Mouse (Mus musculus) erythroblast, adult 5-6 weeks (primary cell): ENCODE results near the gene Git2. TPM values are rescaled to one million over a fixed set of nuclear protein-coding genes. Genes with fewer than 3 reads are reported as not detected.
A peak's percentile ranks its signal among the peaks of the same experiment; 100 is the strongest.

Experiments
- ATAC-seq: replicated peaks from 2 replicates; pipeline ENCODE4 v1.8.0; 2016; ENCODE audit warnings: moderate number of reproducible peaks, mild to moderate bottlenecking, moderate TSS enrichment, inconsistent platforms; ENCODE audit not compliant: poor library complexity, low FRiP score, severe bottlenecking
- total RNA-seq, 2 experiments: library from RNA; stranded (forward) in 1 of 2; stranded (reverse) in 1 of 2; fragments of 150-400 nt in 1 of 2; fragments of 200-764, 138-1000 nt in 1 of 2; gene quantifications; 2 replicates each; pipeline versions ENCODE4 v1.2.3 to v1.2.4; 2015 to 2017; ENCODE audit warnings: low replicate concordance in 2 of 2

The Git2 gene
- total RNA-seq (2015; ENCODE audit: low replicate concordance) (21.3 and 70.1 TPM in 2 replicates), total RNA-seq (2017; ENCODE audit: low replicate concordance) (20.7 and 57.7 TPM in 2 replicates)

GRCm38 (mm10) chr5:114775056-114775979, at the start of gene Git2:
Gene Git2, minus strand, starts transcription at chr5:114775517.
- ATAC-seq: no peak

DNA sequence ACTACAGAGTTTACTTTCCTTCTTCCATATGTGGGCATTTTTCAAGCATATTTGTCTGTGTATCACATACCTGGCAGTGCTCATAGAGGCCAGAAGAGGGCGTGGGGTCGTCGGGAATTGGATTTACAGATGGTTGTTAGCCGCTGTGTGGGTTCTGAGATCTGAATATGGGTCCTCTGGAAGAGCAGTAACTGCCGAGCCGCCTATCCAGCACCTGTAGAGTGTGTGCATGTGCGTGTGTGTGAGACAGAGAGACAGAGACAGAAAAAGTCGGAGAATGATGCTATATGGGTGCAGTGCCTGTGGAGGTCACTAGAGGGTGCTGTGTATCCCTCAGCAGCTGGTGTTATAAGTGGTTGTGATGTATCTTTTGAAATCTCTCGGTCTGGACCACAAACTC, 48.9 kb upstream of the Git2 start:
- peak; percentile 80 for ATAC-seq

- peak; percentile 35 for ATAC-seq
These were observed 47.7 kb upstream of the Git2 start, which contains the start of gene 1500011B03Rik for GRCm38 (mm10) chr5:114822796-114823688. Gene 1500011B03Rik, minus strand, starts transcription at chr5:114823468.

DNA sequence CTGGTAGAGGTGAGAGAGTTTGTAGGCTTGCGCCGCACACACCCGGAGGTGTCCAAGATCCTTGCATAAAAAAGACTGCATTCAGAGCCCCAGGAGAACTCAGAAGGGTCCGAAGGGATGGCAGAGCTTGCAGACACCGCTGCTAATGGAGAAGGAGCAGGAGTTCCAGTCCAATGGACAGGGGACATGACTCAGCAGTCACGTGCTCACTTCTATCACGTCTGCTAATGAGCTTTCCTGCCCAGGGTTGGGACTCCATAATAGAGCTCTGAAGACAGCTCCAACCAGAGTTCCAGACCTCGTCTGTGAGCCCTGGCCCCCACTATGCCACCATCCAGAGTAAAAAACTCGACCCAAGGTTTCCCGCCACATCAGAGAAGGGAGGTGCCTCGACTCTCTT, 42.8 kb upstream of the Git2 start:
- peak; percentile 77 for ATAC-seq

DNA sequence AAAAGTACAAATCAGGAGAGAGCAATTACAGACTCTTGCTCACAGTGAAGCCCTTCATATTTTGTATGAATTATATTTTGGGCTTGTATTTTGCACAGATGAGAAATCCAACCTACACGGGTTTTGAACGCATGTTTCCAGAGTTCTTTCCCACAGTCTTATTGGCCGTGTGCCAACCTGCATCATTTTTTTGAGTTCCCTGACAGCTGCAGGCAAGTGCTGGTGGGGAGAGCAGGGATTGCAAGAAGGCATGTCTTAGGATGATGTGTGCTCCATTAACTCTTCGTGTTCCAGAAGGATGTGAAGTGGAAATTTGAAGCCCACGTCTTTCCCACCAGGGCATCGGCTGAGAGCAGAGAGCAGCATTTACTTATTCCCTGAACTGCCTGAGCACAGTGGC, 41.3 kb upstream of the Git2 start:
- ATAC-seq: no peak

- peak; percentile 77 for ATAC-seq
These were observed 38.3 kb upstream of the Git2 start for GRCm38 (mm10) chr5:114813525-114814181.

- no peak for ATAC-seq
These were observed 34.5 kb upstream of the Git2 start for GRCm38 (mm10) chr5:114809826-114810225.

- ATAC-seq: no peak
These were observed 34.0 kb upstream of the Git2 start for GRCm38 (mm10) chr5:114809181-114809756.

- ATAC-seq: no peak
These were observed 33.1 kb upstream of the Git2 start for GRCm38 (mm10) chr5:114808385-114808784.

DNA sequence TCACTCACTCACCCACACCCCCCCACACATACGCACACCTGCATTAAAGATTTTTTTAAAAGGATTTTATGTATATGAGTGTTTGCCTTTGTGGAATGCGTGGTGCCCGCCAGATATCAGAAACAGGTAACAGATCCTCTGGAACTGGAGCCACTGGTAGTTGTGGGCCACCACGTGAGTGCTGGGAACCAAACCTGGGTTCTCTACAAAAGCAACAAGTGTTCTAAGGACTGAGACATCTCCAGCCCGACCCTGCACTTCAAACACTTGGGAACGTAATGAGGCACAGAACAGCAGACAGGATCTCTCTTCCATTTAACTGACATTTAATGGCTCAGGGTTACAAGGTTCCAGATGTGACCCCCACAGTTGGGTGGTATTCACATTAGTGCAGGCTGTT, 32.6 kb upstream of the Git2 start:
- ATAC-seq: no peak

- peak; percentile 58 for ATAC-seq
These were observed 32.2 kb upstream of the Git2 start for GRCm38 (mm10) chr5:114807468-114807867.

DNA sequence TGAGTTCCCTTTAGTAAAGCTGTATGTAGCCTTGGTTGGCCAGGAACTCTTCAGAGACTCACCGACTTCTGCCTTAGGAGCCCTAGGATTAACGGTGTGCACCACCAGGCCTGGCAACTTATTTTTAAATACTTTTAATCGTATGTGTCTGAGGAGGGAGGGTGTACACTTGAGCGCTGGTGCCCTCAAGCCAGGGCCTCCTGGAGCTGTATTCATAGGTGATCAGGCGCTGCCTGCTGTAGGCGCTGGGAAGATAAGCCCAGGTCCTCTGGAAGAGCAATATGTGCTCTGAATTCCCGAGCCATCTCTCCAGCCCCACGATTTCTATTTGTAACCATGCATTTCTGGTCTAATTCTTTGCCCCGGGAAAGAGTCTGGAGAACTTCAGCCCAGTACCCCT, 31.7 kb upstream of the Git2 start:
- peak; percentile 68 for ATAC-seq

GRCm38 (mm10) chr5:114806636-114807035, 31.3 kb upstream of the Git2 start:
- ATAC-seq: no peak

DNA sequence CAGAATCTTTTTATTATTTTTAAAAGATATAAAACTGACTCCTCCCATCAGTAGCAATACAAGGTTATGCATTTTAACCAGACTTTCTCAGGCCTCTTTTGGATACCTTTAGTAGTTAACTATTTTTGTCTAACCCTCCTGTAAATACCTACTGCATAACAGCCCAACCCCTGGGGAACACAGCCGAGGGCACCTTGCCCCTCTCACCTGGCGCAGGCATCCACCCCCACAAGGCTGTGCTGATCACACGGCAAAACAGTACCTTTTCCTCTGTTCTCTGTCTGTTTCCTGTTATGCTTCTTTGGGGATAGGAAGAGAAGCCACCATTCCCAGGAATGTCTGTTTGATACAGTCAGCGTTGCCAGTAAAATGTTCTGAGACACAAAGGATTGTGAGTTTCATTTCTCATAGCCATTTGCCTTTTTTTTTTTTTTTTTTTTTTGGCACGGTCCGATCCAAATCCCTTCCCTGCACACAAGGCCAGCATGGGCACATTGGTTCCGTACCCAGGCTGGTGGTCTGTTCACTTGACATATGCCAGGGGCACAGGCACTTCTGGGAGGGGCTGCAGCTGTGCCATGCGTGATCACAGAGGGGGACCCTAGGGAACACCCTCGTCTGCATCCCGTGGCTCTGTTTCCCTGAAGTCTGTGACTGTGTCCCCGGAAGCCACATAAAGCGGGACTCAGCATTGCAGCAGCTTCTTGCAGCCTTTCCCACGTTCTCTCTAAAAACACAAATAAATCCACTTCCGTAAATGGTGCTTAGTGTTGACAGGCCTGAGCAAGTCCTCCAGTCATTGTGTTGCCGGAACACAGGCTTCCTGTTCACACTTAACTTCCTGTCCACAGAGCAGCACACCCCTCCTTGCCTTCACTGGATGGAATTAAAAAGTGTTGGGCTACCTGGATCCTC, 30.4 kb upstream of the Git2 start:
- ATAC-seq: no peak

DNA sequence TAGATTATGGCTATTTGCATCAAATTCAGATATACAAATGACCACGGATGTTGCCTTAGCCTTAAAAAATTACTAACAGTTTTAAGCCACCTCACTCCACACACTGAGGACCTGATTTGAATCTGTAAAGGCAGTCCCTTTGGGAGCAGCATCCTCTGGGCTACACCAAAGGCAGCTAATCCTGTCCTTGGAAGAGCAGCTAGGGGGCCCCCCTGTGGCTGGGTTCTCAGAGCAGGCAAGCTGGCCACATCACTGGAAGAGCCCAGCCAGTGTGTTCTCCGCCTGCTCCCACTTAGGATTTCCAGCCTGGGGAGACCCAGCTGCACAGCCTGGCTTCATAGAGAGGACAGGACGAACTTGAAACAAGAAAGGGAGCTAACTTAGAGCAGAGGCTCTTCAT, 29.6 kb upstream of the Git2 start:
- no peak for ATAC-seq

DNA sequence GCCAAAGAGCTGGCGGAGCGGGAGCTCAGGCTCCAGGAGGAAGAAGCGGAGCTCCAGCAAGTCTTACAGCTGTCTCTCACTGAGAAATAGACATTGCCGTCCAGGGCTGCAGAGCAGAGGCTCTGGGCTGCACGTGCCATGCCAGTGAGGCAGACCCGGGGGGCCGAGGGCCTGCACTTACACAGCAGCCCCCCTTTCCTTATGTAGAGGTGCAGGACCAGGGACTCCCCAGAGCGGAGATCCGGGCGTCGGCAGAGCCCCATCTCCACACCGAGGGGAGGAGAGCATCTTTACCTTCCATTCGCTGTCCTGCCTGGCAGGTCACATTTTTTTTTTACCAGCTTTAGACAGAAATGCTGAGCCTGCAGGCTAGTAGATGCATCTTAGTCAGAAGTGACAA, 29.0 kb upstream of the Git2 start:
- no peak for ATAC-seq

GRCm38 (mm10) chr5:114803231-114803630, 27.9 kb upstream of the Git2 start:
- ATAC-seq: no peak

DNA sequence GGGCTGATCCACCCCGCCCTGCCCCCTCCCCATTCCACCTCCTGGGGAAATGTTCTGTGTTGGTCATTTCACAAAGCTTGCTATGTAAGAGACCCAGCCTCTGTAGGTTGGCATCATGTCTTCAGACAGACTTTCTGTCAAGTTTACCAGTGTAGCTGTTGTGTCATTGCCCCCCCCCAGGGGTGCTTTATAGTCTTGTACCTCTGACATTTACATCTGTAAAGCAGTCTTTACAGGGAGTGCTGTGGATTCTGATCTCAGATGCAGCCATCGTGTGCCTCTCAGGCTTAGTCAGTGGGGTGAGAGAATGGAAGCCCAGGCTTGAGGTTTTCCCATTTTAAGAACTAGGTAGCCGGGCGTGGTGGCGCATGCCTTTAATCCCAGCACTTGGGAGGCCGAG, 26.5 kb upstream of the Git2 start:
- no peak for ATAC-seq

GRCm38 (mm10) chr5:114801049-114801448, 25.7 kb upstream of the Git2 start:
- ATAC-seq: no peak
